Mouse (Mus musculus): ENCODE measurements around the gene Cldn13.
"Not testable (repeated sequence)": the region's sequence is repeated elsewhere in the genome, so short reads cannot be mapped to it uniquely, and the experiment has no call there.

Gene Cldn13

GRCm38 (mm10) chr5:134933686-134934085, 18.4 kb upstream of the Cldn13 start:
- DNase-seq (ENCODE audit: low spot score): not testable (repeated sequence)

- DNase-seq (ENCODE audit: low spot score): no peak
Measured at GRCm38 (mm10) chr5:134933281-134933680, 18.0 kb upstream of the Cldn13 start.

GRCm38 (mm10) chr5:134932903-134933276, 17.6 kb upstream of the Cldn13 start:
- no peak for DNase-seq (ENCODE audit: low spot score)

- DNase-seq (ENCODE audit: low spot score): peak; percentile 65
Measured at GRCm38 (mm10) chr5:134932179-134932902, 17.0 kb upstream of the Cldn13 start, which contains the start of gene Mettl27. Gene Mettl27 (plus strand): TSS chr5:134932368.

- no peak for DNase-seq (ENCODE audit: low spot score)
Measured at GRCm38 (mm10) chr5:134929988-134930387, 14.7 kb upstream of the Cldn13 start.

- no peak for DNase-seq (ENCODE audit: low spot score)
Measured at GRCm38 (mm10) chr5:134926726-134927125, 11.4 kb upstream of the Cldn13 start.

GRCm38 (mm10) chr5:134923141-134923540, 7.8 kb upstream of the Cldn13 start:
- no peak for DNase-seq (ENCODE audit: low spot score)

GRCm38 (mm10) chr5:134921106-134921505, 5.8 kb upstream of the Cldn13 start:
- DNase-seq (ENCODE audit: low spot score): no peak

GRCm38 (mm10) chr5:134920106-134920687, 4.9 kb upstream of the Cldn13 start:
- DNase-seq (ENCODE audit: low spot score): no peak

- DNase-seq (ENCODE audit: low spot score): no peak
Measured at GRCm38 (mm10) chr5:134919097-134919496, 3.8 kb upstream of the Cldn13 start.

- peak; percentile 31 for DNase-seq (ENCODE audit: low spot score)
Measured at GRCm38 (mm10) chr5:134918071-134918832, 2.9 kb upstream of the Cldn13 start.

GRCm38 (mm10) chr5:134914510-134914909, 816 bp downstream of the Cldn13 start:
- DNase-seq (ENCODE audit: low spot score): no peak

GRCm38 (mm10) chr5:134913753-134914152, 1.6 kb downstream of the Cldn13 start:
- DNase-seq (ENCODE audit: low spot score): no peak

- no peak for DNase-seq (ENCODE audit: low spot score)
Measured at GRCm38 (mm10) chr5:134913352-134913751, 2.0 kb downstream of the Cldn13 start.

- DNase-seq (ENCODE audit: low spot score): no peak
Measured at GRCm38 (mm10) chr5:134911901-134912300, 3.4 kb downstream of the Cldn13 start.

GRCm38 (mm10) chr5:134907135-134907534, 8.2 kb downstream of the Cldn13 start:
- DNase-seq (ENCODE audit: low spot score): peak; percentile 86

- DNase-seq (ENCODE audit: low spot score): no peak
Measured at GRCm38 (mm10) chr5:134906633-134907032, 8.7 kb downstream of the Cldn13 start, which contains the start of gene Tmem270. Gene Tmem270 (minus strand): TSS chr5:134906733.

GRCm38 (mm10) chr5:134901644-134902027, 13.7 kb downstream of the Cldn13 start:
- no peak for DNase-seq (ENCODE audit: low spot score)

GRCm38 (mm10) chr5:134901012-134901643, 14.2 kb downstream of the Cldn13 start:
- no peak for DNase-seq (ENCODE audit: low spot score)

- DNase-seq (ENCODE audit: low spot score): no peak
Measured at GRCm38 (mm10) chr5:134897596-134897995, 17.7 kb downstream of the Cldn13 start.

- no peak for DNase-seq (ENCODE audit: low spot score)
Measured at GRCm38 (mm10) chr5:134896965-134897364, 18.4 kb downstream of the Cldn13 start.

GRCm38 (mm10) chr5:134895291-134895690, 20.0 kb downstream of the Cldn13 start:
- no peak for DNase-seq (ENCODE audit: low spot score)
